Mouse (Mus musculus): ENCODE results near the gene Actn3. TPM values are rescaled to one million over a fixed set of nuclear protein-coding genes. Genes with fewer than 3 reads are reported as not detected.
A peak's percentile ranks its signal among the peaks of the same experiment; 100 is the strongest.

Gene Actn3
- polyA plus RNA-seq, 1 experiment from 2014 or later: 8.9 TPM

GRCm38 (mm10) chr19:4849800-4850199 lies 27.9 kb downstream of the Actn3 start:
- no peaks in the 10 kb centered on the region; the same call in 1 of the 2 replicates for H3K27me3 ChIP-seq (ENCODE audit: control insufficient read depth, insufficient read depth, low read length)
- H3K36me3 ChIP-seq (ENCODE audit: control insufficient read depth, insufficient read depth, low read length): no peaks in the 10 kb centered on the region
- H3K4me2 ChIP-seq (ENCODE audit: low read depth, low read length): no peak overlapping the region
- H3K4me3 ChIP-seq (replicated peaks; ENCODE audit: low read length): no peak overlapping the region
- H3K4me1 ChIP-seq (ENCODE audit: control insufficient read depth, insufficient read depth, low read length): peaks cover 4% of the 10 kb centered on the region; the same call in 1 of the 2 replicates
- H3K27ac ChIP-seq (ENCODE audit: low read length): no peak overlapping the region
- H3K9ac ChIP-seq (ENCODE audit: low read length): no peak overlapping the region
- H3K9me3 ChIP-seq (replicated peaks; ENCODE audit: control insufficient read depth, low read length): no peaks in the 10 kb centered on the region
- ATAC-seq (ENCODE audit: insufficient read depth, low FRiP score): no peak
- 51% methylated on average over 4 of the region's 4 CpGs for WGBS

- 23% methylated on average over 7 of the region's 7 CpGs for WGBS
- no peak overlapping the region for H3K4me2 ChIP-seq (ENCODE audit: low read depth, low read length)
- H3K27ac ChIP-seq (ENCODE audit: low read length): no peak overlapping the region
- H3K4me1 ChIP-seq (ENCODE audit: control insufficient read depth, insufficient read depth, low read length): no peaks in the 10 kb centered on the region
- H3K4me3 ChIP-seq (replicated peaks; ENCODE audit: low read length): no peak overlapping the region
- no peaks in the 10 kb centered on the region for H3K36me3 ChIP-seq (ENCODE audit: control insufficient read depth, insufficient read depth, low read length)
- H3K9ac ChIP-seq (ENCODE audit: low read length): no peak overlapping the region
- H3K27me3 ChIP-seq (ENCODE audit: control insufficient read depth, insufficient read depth, low read length): no peaks in the 10 kb centered on the region; the same call in 1 of the 2 replicates
- ATAC-seq (ENCODE audit: insufficient read depth, low FRiP score): no peak
- no peaks in the 10 kb centered on the region for H3K9me3 ChIP-seq (replicated peaks; ENCODE audit: control insufficient read depth, low read length)
Observed at GRCm38 (mm10) chr19:4847490-4847889, 30.2 kb downstream of the Actn3 start.

GRCm38 (mm10) chr19:4845846-4846245 lies 31.9 kb downstream of the Actn3 start:
- H3K4me1 ChIP-seq (ENCODE audit: control insufficient read depth, insufficient read depth, low read length): no peaks in the 10 kb centered on the region
- 56% methylated on average over 2 of the region's 2 CpGs for WGBS
- no peak overlapping the region for H3K4me2 ChIP-seq (ENCODE audit: low read depth, low read length)
- no peak overlapping the region for H3K4me3 ChIP-seq (replicated peaks; ENCODE audit: low read length)
- peaks cover 7% of the 10 kb centered on the region for H3K27me3 ChIP-seq (ENCODE audit: control insufficient read depth, insufficient read depth, low read length)
- no peak for ATAC-seq (ENCODE audit: insufficient read depth, low FRiP score)
- H3K36me3 ChIP-seq (ENCODE audit: control insufficient read depth, insufficient read depth, low read length): no peaks in the 10 kb centered on the region
- no peak overlapping the region for H3K27ac ChIP-seq (ENCODE audit: low read length)
- H3K9me3 ChIP-seq (replicated peaks; ENCODE audit: control insufficient read depth, low read length): no peaks in the 10 kb centered on the region
- no peak overlapping the region for H3K9ac ChIP-seq (ENCODE audit: low read length)

GRCm38 (mm10) chr19:4842611-4843010 lies 35.1 kb downstream of the Actn3 start:
- ATAC-seq (ENCODE audit: insufficient read depth, low FRiP score): no peak
- Histone ChIP-seq H3K4me3 (replicated peaks; ENCODE audit: low read length) (no peak overlapping the region), H3K4me2 (ENCODE audit: low read depth, low read length) (no peak overlapping the region), H3K9ac (ENCODE audit: low read length) (no peak overlapping the region), H3K27ac (ENCODE audit: low read length) (no peak overlapping the region), H3K9me3 (replicated peaks; ENCODE audit: control insufficient read depth, low read length) (no peaks in the 10 kb centered on the region), H3K27me3 (ENCODE audit: control insufficient read depth, insufficient read depth, low read length) (peaks cover 17% of the 10 kb centered on the region), H3K36me3 (ENCODE audit: control insufficient read depth, insufficient read depth, low read length) (no peaks in the 10 kb centered on the region), H3K4me1 (ENCODE audit: control insufficient read depth, insufficient read depth, low read length) (peaks cover 12% of the 10 kb centered on the region)
- 60% methylated on average over 2 of the region's 2 CpGs for WGBS

- no peak overlapping the region for H3K4me2 ChIP-seq (ENCODE audit: low read depth, low read length)
- 81% methylated on average over 9 of the region's 9 CpGs for WGBS
Observed at GRCm38 (mm10) chr19:4840848-4841247, 36.9 kb downstream of the Actn3 start.

GRCm38 (mm10) chr19:4839149-4839548 lies 38.6 kb downstream of the Actn3 start, which contains the start of the genes Ccs and Ccdc87:
Ccs (minus strand) TSS chr19:4839332.
Ccdc87 (plus strand) TSS chr19:4839366.
- H3K4me3 ChIP-seq (replicated peaks; ENCODE audit: low read length): peak within 1 kb of the TSS; percentile 69
- H3K36me3 ChIP-seq (ENCODE audit: control insufficient read depth, insufficient read depth, low read length): no peaks in the 10 kb centered on the region
- H3K9ac ChIP-seq (ENCODE audit: low read length): peak within 1 kb of the TSS; percentile 86
- no peaks in the 10 kb centered on the region for H3K9me3 ChIP-seq (replicated peaks; ENCODE audit: control insufficient read depth, low read length)
- peak within 1 kb of the TSS; percentile 95 for H3K4me2 ChIP-seq (ENCODE audit: low read depth, low read length)
- H3K27ac ChIP-seq (ENCODE audit: low read length): peak within 1 kb of the TSS; percentile 61; the same call in 1 of the 2 replicates
- under 1% methylated on average over 25 of the region's 25 CpGs for WGBS
- H3K27me3 ChIP-seq (ENCODE audit: control insufficient read depth, insufficient read depth, low read length): peaks cover 17% of the 10 kb centered on the region
- peak; percentile 98 for ATAC-seq (ENCODE audit: insufficient read depth, low FRiP score)
- H3K4me1 ChIP-seq (ENCODE audit: control insufficient read depth, insufficient read depth, low read length): peaks cover 12% of the 10 kb centered on the region

More at GRCm38 (mm10) chr19:4840848-4841247, 36.9 kb downstream of the Actn3 start:
- Histone ChIP-seq H3K9ac (ENCODE audit: low read length) (no peak overlapping the region), H3K27ac (ENCODE audit: low read length) (no peak overlapping the region), H3K4me3 (replicated peaks; ENCODE audit: low read length) (no peak overlapping the region), H3K4me1 (ENCODE audit: control insufficient read depth, insufficient read depth, low read length) (peaks cover 12% of the 10 kb centered on the region), H3K9me3 (replicated peaks; ENCODE audit: control insufficient read depth, low read length) (no peaks in the 10 kb centered on the region), H3K36me3 (ENCODE audit: control insufficient read depth, insufficient read depth, low read length) (no peaks in the 10 kb centered on the region), H3K27me3 (ENCODE audit: control insufficient read depth, insufficient read depth, low read length) (peaks cover 17% of the 10 kb centered on the region)
- ATAC-seq (ENCODE audit: insufficient read depth, low FRiP score): no peak

GRCm38 (mm10) chr19:4838526-4839140 lies 39.1 kb downstream of the Actn3 start:
- H3K4me3 ChIP-seq (replicated peaks; ENCODE audit: low read length): peak overlapping the region; percentile 69
- WGBS: 26% methylated on average over 10 of the region's 10 CpGs
- peaks cover 17% of the 10 kb centered on the region for H3K27me3 ChIP-seq (ENCODE audit: control insufficient read depth, insufficient read depth, low read length)
- peak overlapping the region; percentile 86 for H3K9ac ChIP-seq (ENCODE audit: low read length)
- no peaks in the 10 kb centered on the region for H3K9me3 ChIP-seq (replicated peaks; ENCODE audit: control insufficient read depth, low read length)
- H3K27ac ChIP-seq (ENCODE audit: low read length): peak overlapping the region; percentile 61; the same call in 1 of the 2 replicates
- ATAC-seq (ENCODE audit: insufficient read depth, low FRiP score): 0 out of 2 replicates have a peak, but pooled peaks have one; percentile 4
- H3K4me1 ChIP-seq (ENCODE audit: control insufficient read depth, insufficient read depth, low read length): peaks cover 12% of the 10 kb centered on the region
- peak overlapping the region; percentile 95 for H3K4me2 ChIP-seq (ENCODE audit: low read depth, low read length)
- H3K36me3 ChIP-seq (ENCODE audit: control insufficient read depth, insufficient read depth, low read length): no peaks in the 10 kb centered on the region

- peaks cover 12% of the 10 kb centered on the region for H3K4me1 ChIP-seq (ENCODE audit: control insufficient read depth, insufficient read depth, low read length)
- no peak overlapping the region for H3K4me3 ChIP-seq (replicated peaks; ENCODE audit: low read length)
- H3K4me2 ChIP-seq (ENCODE audit: low read depth, low read length): no peak overlapping the region
- H3K9ac ChIP-seq (ENCODE audit: low read length): no peak overlapping the region
- no peaks in the 10 kb centered on the region for H3K9me3 ChIP-seq (replicated peaks; ENCODE audit: control insufficient read depth, low read length)
- H3K36me3 ChIP-seq (ENCODE audit: control insufficient read depth, insufficient read depth, low read length): no peaks in the 10 kb centered on the region
- no peak for ATAC-seq (ENCODE audit: insufficient read depth, low FRiP score)
- WGBS: 91% methylated on average over 6 of the region's 6 CpGs
- H3K27ac ChIP-seq (ENCODE audit: low read length): no peak overlapping the region
- H3K27me3 ChIP-seq (ENCODE audit: control insufficient read depth, insufficient read depth, low read length): peaks cover 17% of the 10 kb centered on the region
Observed at GRCm38 (mm10) chr19:4837049-4837448, 40.7 kb downstream of the Actn3 start.

GRCm38 (mm10) chr19:4836096-4836495 lies 41.6 kb downstream of the Actn3 start:
- peaks cover 12% of the 10 kb centered on the region for H3K27me3 ChIP-seq (ENCODE audit: control insufficient read depth, insufficient read depth, low read length)
- 66% methylated on average over 2 of the region's 2 CpGs for WGBS
- ATAC-seq (ENCODE audit: insufficient read depth, low FRiP score): no peak
- no peak overlapping the region for H3K4me2 ChIP-seq (ENCODE audit: low read depth, low read length)
- no peak overlapping the region for H3K9ac ChIP-seq (ENCODE audit: low read length)
- no peaks in the 10 kb centered on the region for H3K9me3 ChIP-seq (replicated peaks; ENCODE audit: control insufficient read depth, low read length)
- no peak overlapping the region for H3K4me3 ChIP-seq (replicated peaks; ENCODE audit: low read length)
- peaks cover 12% of the 10 kb centered on the region for H3K4me1 ChIP-seq (ENCODE audit: control insufficient read depth, insufficient read depth, low read length)
- H3K36me3 ChIP-seq (ENCODE audit: control insufficient read depth, insufficient read depth, low read length): no peaks in the 10 kb centered on the region
- H3K27ac ChIP-seq (ENCODE audit: low read length): no peak overlapping the region
